Mouse (Mus musculus): ENCODE data around the gene Gm6871. TPM values are rescaled to one million over a fixed set of nuclear protein-coding genes. Genes with fewer than 3 reads are reported as not detected.
A peak's percentile ranks its signal among the peaks of the same experiment; 100 is the strongest.
"Not testable (repeated sequence)": the region's sequence is repeated elsewhere in the genome, so short reads cannot be mapped to it uniquely, and the experiment has no call there.

Gene Gm6871
- not detected for total RNA-seq (2021)
- long read RNA-seq, experiment 1 = 0 reads
- long read RNA-seq, experiment 2 = 0 reads

DNA sequence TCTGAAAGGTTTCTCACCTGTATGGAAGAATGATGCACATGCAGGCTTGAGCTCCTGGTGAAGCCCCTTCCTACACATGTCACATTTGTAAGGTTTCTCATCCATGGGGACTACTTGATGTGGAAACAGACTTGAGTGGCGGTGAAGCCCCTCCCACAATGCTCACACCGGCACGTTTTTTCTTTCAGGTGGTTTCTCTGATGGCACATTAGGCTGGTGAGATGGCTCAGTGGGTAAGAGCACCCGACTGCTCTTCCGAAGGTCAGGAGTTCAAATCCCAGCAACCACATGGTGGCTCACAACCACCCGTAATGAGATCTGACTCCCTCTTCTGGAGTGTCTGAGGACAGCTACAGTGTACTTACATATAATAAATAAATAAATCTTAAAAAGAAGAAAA, at the start of gene Gm6871:
Gene Gm6871, minus strand, starts transcription at position 101 of the 400 bp plus-strand sequence.
- not testable (repeated sequence) for DNase-seq (ENCODE audit: low spot score)

DNA sequence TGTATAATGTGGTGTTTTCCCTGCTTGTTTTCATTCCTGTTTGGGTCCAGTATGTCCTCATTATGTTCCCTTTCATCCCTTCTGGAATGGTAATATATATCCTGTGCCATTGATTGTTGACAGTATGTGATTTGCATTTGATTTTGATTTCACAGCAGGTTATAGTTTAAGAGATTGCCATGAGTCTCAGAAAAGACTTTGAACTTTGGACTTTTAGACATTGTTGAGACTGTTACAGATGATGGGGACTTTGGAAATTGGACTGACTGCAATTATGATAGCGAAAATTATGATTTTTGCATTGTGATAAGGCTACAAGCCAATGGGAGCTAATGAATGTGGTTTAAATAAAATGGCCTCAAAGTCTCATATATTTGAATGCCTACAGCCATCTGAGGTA, 42.8 kb upstream of the Gm6871 start:
- not testable (repeated sequence) for DNase-seq (ENCODE audit: low spot score)

GRCm38 (mm10) chr7:41611654-41612053, 38.2 kb upstream of the Gm6871 start:
- no peak for DNase-seq (ENCODE audit: low spot score)

GRCm38 (mm10) chr7:41599932-41600548, 26.6 kb upstream of the Gm6871 start:
- DNase-seq (ENCODE audit: low spot score) = no peak

- peak; percentile 88 for DNase-seq (ENCODE audit: low spot score)
These were observed 25.8 kb upstream of the Gm6871 start, which contains the start of gene 2610021A01Rik for GRCm38 (mm10) chr7:41599034-41599813. Gene 2610021A01Rik, plus strand, starts transcription at chr7:41599230.

DNA sequence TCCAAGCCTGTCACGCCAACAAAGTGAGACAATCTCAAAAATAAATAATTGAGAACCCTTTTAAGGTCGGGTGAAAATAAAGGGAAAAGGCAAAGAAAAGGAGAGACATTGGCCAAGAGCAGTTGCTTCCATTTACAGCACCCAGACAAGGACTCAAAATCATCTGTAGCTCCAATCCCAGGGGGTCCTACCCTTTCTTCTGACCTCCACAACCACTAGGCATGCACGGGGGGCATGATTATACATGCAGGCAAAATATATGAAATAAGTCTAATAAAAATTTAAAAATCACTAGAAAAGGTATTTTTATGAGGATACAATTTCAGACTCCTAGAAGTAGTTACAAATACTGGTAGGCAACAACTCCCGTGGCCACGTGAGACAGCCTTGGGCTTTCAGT, 25.2 kb upstream of the Gm6871 start:
- DNase-seq (ENCODE audit: low spot score) = no peak

DNA sequence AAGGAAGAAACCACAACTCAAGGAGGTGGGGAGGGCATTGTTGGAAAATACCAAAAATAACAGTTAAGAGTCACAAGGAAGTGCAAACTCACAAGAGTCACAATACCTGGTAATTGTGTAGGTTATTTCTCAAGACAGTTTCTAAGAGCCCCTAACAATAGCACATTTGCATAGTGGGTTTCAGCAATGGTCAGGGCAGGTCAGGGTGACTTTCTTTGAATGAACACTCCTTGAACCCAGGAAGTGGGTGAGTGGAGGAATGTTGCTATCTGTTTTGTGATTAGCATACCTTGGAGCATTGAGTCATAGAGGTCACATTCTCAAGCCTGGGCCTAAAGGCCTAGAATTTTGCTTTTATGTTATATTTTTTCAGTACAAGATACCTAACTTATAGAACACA, 14.4 kb upstream of the Gm6871 start:
- DNase-seq (ENCODE audit: low spot score) = not testable (repeated sequence)

DNA sequence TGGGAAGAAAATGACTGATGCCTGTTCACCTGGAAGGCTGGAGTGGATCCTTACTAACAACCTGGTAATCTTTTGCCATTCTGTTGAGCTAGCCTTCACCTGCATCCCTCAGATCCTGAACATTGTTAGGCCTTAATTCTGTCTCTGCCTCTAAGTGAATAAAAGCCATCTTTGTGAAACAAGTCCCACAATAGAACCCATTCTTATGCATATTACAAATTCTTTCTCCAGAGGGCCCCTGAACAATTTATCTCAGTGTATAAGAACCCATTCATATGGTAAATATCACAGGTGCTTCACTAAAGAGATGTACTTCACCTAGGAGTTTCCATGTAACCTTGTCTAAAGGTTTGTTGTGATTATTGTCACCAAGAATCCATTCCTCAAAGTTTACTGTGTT, 8.6 kb upstream of the Gm6871 start:
- DNase-seq (ENCODE audit: low spot score) = no peak

- no peak for DNase-seq (ENCODE audit: low spot score)
These were observed 4.5 kb upstream of the Gm6871 start for GRCm38 (mm10) chr7:41577956-41578355.

DNA sequence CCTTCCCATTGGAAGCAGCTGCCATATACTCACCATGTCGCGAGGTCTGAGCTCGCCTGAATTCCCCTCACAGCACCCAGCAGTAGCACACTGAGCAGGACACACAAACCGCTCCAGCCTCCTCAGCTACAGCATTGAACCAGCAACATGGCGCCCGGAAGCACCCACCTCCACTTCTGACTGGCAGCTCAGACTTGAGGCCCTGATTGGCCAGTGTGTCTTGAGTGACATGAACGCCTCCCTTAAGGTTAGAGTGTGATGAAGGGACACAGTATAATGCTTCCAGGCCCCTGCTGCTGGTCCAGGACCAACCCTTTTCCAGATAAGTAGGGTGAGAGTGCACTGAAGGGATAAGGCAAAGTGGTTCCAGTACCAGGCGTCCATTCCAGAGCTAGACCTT, 12.8 kb downstream of the Gm6871 start:
- DNase-seq (ENCODE audit: low spot score) = no peak

GRCm38 (mm10) chr7:41512672-41513071, 60.8 kb downstream of the Gm6871 start:
- no peak for DNase-seq (ENCODE audit: low spot score)

DNA sequence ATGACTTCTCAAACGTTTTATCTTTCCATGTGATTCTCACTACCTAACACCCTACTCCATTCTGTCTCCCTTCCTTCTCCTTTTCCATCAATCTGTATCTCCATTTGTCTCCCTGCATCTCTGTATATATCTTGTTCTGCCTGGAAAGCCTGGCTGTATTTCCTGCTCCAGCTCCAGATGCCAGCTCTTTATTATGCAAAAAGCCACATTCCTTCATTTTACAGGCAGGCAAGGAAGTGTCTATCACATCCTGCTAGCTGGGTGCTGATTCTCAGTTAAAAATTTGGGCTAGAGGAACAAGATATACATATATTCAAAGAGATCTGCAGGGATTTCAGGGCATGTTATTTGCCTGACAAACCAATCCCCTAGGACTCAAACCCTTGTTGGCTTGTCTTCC, 61.3 kb downstream of the Gm6871 start:
- DNase-seq (ENCODE audit: low spot score) = no peak

- no peak for DNase-seq (ENCODE audit: low spot score)
These were observed 71.1 kb downstream of the Gm6871 start for GRCm38 (mm10) chr7:41502402-41502801.

DNA sequence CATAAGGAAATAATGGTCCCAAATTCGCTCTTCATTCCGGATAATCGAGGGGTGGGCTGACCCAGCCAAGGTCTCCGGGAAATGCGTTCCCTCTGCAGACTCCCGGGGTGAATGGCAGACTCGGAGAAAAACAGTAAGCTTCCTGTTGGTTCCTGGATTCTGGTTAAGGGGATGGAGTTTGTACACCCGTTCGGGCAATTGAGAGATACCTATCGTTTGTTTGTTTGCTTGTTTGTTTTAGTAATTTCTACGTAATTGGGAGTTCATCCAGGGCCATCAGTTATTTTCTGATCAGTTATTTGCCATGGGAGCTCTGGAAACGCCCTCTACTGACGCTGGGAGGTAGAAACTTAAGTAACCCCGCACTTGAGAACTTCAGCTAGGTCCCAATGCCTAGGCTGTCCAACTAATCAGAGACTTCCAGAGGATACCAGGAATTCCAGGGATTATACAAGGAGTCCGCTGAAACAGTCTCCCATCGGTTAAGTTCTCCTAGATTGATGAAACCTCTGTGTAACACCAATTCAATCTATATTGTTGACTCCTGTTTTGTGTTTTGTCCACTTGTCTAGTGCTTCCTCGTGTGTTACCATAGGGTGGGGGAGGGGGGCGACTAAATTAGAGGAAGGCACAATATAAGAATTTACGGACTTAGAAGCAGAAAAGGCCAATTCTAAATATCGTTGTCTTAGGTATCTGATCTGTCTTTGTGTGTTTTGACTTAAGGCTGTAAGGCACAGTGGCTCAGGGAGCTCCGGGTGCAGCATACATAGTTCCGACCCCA, 73.1 kb downstream of the Gm6871 start:
- peak; percentile 76 for DNase-seq (ENCODE audit: low spot score)

DNA sequence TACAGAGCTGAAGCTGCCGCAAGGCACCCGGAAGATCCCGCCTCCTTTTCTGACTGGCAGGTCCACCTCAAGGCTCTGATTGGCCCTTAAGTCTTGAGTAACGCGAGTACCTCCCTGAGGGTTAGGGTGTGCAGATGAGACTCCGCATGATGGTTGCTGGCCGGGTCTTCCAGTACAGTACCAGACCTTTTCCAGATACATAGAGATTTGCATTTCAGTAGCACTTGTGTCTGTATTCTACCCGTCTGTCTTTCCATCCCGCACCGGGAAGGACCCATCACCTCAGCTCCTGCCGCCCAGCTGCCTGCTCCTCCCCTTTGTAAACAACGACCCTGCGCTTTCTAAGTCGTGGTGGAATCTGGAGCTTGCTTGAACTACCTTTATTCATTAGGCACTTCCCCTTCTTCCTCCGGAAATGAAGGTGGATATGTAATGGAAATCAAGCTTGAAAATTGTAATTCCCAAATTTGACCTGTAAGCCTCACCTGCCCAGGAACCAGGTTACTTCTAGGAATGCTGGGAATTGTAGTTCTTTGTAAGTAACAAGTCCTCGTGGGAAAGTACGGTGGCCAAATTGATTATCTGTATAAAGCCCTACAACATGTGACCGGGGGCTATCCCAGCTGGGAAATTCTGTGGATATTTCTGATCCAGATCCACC, 73.9 kb downstream of the Gm6871 start, which contains the start of the genes Gm20449 and AW146154:
Gene Gm20449, minus strand, starts transcription at position 29 of the 661 bp plus-strand sequence.
Gene AW146154, minus strand, starts transcription at position 502 of the 661 bp plus-strand sequence.
- peak; percentile 99 for DNase-seq (ENCODE audit: low spot score)

DNA sequence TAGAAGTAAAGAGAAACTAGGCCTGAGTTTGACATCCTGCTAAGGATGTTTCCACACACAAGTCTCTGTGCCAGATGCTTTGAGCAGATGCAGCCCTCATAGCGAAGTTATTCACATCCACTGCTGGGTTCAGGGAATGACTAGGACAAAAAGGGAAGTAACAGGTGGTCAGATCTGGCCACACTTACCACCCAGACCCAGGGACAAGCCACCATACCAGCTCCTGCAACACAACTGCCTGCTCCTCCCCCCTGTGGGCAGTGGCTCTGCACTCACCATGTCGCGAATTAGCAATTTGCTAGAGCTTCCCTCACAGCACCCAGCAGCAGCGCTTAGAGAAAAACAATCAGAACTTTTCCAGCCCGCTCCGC, 74.5 kb downstream of the Gm6871 start:
- DNase-seq (ENCODE audit: low spot score) = not testable (repeated sequence)

GRCm38 (mm10) chr7:41498464-41498863, 75.0 kb downstream of the Gm6871 start:
- DNase-seq (ENCODE audit: low spot score) = not testable (repeated sequence)

- DNase-seq (ENCODE audit: low spot score) = no peak
These were observed 75.6 kb downstream of the Gm6871 start for GRCm38 (mm10) chr7:41497871-41498270.
